Mouse (Mus musculus) skeletal muscle tissue, adult 2 months (tissue): Measurements from ENCODE around the gene Zfp974.
"Not testable (repeated sequence)": the region's sequence is repeated elsewhere in the genome, so short reads cannot be mapped to it uniquely, and the experiment has no call there.

Source experiments
- DNase-seq: peaks from one replicate; pipeline ENCODE4 v3.0.0-alpha.2; 2012; ENCODE audit warnings: low read depth, low spot score

Zfp974 gene

DNA sequence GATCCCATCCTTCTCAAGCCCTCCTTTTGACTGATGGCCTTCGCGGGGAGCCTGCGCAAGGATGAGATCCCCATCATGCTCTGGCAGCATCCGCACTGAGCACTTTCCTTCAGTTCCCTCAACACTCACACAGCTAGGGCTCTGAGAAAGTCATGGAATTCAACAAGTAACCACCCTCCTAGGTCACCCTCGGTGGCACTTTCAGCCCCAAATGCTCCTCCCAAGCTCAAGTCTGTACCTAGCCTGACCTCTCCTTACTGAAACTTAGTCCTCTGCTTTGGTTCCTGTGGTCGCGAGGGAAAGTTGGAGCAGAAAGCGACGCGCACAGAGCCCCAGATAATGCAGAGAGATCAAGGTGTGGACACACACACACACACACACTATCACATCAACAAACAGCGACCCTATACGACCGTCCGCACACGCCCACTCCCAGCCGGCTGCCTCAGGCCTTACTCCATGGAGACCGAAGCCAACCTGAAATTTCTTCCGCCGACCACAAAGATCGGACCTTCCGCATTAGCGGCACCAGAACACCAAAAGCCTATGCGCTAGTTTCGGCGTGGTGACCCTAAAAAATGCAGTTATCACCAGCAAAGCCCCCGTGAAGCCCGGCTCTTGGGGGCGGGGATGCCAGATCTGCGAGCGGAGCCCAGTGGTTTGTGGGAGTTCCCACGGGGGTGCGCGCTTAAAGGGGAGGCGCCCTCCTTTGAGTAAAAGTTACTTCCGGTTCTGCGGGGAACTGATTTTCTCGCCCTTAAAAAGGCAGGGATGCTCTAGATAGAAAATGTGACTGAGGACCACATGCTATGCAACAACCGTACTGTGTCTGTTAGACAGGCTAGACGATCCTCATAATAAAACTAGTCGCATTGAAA, at the start of gene Zfp974:
Gene Zfp974, minus strand, starts transcription at position 643 of the 878 bp plus-strand sequence.
- DNase-seq: peak; percentile 31

DNA sequence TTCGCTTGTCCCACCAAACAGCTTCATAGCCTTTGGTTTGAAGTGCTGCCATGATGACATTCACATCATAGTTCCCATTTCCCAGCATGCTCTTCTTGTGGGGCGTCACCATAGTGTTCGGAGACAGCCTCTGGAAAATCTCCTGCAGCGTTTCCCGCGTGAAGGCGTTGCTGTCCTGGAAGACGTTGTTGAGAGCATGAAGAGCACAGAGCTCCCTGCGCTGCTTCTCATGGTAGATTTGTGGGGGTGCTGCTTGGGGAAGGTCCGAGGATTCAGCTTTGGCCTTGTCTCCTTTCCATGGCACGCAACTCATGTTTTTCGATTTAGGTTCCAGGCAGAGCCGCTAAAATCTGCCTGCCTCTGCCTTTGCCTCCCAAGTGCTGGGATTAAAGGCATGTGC, 20.2 kb upstream of the Zfp974 start:
- not testable (repeated sequence) for DNase-seq

DNA sequence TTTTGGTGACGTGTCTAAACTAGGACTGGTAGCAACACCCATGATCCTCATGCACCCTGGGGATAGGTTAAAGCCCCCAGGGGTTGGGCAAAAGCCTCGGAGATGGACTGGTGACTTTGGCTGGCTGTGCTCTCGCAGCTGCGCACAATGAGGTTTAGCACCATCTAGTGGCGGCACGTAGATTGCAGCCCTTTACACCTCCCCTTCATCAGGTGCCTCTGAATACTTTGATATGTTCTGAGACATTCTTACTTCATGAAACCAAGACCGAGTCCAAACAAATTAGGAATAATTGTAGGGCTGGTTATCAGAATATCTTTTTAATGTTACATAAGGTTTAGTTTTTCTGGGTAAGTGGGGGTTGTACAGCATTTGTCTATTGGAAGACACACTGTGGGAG, 12.6 kb upstream of the Zfp974 start:
- not testable (repeated sequence) for DNase-seq

GRCm38 (mm10) chr7:27933800-27934158, 4.5 kb upstream of the Zfp974 start:
- DNase-seq: not testable (repeated sequence)

- DNase-seq: peak; percentile 13
Measured at GRCm38 (mm10) chr7:27933050-27933799, 4.0 kb upstream of the Zfp974 start.

- DNase-seq: not testable (repeated sequence)
Measured at GRCm38 (mm10) chr7:27927041-27927440, 2.2 kb downstream of the Zfp974 start.

- DNase-seq: not testable (repeated sequence)
Measured at GRCm38 (mm10) chr7:27910952-27911351, 18.3 kb downstream of the Zfp974 start.

DNA sequence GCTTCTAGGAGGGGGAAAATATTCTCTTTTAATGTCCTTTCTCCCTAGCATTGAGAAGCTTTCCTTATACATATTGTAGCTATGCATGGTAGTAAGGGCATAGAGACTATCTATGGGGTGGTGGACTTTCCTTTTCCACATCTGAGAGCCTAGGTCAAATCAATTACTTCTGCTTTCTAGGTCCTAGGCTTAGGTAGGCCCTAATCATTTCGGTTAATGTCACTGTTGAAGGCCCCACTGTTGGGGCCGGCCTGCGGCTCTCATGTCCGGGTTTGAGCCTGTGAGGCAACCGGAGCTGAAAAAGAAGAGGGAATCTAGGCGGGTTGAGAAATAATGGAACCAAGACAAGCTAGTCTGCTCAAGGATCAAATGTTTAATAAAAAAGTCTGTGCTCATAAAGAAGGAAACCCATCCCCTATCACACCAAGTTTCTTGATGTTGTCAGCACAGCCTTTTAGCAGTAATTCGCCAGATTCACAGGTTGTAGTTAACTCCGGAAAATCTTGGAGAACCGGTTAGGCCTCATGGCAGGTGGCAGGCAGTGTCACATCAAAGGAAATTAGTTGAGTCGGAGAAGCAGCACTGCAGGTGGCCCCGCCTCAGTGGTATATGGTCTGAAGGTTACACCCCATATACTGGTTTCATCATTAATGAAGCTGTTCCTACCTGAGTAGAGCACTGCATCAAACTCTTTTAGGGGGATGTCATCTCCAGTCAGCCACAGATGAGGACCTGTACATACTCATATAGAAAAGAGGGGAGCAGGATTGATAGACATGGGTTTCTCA, 24.0 kb downstream of the Zfp974 start:
- DNase-seq: no peak

DNA sequence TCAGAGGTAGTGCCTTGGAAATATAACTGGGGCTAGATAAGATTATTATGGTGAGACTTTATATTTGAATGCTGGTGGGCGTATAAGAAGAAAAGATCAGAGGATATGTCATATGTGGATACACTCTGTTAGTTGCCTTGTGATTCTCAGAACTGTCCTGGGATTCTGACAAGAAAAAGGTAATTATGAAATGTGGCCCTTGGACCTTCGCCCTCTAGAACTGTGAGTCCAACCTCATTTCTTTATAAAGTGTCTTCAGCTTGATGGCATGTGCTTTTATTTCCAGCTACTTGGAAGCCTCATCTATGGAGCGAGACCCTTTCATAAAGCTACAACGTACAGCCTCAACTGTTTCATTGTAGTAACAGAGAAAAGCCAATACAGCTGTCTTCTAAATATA, 28.7 kb downstream of the Zfp974 start:
- DNase-seq: no peak

GRCm38 (mm10) chr7:27881721-27882120, 47.5 kb downstream of the Zfp974 start:
- DNase-seq: no peak

GRCm38 (mm10) chr7:27862578-27862977, 66.7 kb downstream of the Zfp974 start:
- not testable (repeated sequence) for DNase-seq

- peak; percentile 79 for DNase-seq
Measured at GRCm38 (mm10) chr7:27860396-27861235, 68.6 kb downstream of the Zfp974 start.

DNA sequence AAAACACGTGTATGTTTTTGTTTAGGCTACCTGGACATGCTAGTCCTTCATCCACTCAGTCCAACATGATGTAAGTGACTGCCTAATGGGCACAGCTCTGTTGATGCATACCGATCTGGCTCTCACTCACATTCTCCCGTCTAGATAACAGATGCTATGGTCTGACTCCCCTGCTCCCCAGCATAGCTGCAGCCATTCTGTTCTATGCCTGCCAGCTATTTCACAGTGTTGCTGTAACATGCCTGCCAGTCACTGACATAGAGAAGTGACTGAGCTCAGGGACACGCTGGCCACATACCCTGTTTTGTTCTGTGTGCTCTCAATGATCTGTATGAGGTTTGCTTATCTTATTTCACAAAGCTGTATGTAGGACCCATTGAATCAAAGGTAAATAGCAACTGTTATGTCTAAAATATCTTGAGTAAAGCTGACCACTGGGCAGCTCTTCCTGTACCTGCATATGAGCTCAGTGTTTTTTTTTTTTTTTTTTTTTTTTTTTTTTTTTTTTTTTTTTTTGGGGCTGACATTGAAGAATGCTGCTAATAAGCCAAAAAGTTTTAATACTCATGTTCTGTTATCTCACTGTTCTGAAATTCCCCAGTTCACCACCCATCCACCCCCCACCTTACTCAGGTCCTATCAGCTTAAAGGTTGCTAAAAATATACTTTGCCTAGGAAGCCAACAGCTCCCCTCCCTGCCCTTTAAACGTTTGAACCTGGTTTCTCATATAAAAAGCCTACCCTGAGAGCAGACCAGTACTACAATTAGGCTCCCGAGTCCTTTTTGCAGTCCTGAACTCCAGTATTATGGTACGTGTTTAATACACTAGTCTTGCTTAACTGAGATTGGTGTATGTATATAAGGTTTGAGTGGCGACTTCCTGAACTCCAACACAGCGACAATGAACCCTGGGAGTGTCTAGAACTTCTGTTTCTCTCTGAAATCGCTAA, 69.7 kb downstream of the Zfp974 start:
- peak; percentile 22 for DNase-seq
